Mouse (Mus musculus) CH12.LX (cell line): ENCODE measurements at regions not wholly inside any gene's neighbourhood (a gene's known extent, or its start where the extent isn't known, plus 50 kb on each side); places are given as distances from the start of the nearest gene placed in this dataset.

Source experiments
- CTCF ChIP-seq, 2 experiments: IDR thresholded peaks in 1 of 2; conservative IDR thresholded peaks in 1 of 2; 2 replicates each; pipeline ENCODE4 v1.5.1; 2011 to 2012; ENCODE audit warnings: low read depth in 2 of 2, low read length in 2 of 2, improper control_type of control experiment in 1 of 2, inconsistent platforms in 1 of 2, mild to moderate bottlenecking in 1 of 2, moderate library complexity in 1 of 2
- E2F4 ChIP-seq: IDR thresholded peaks from 2 replicates; pipeline ENCODE4 v1.6.1; 2011; ENCODE audit warnings: low read depth, low read length, improper control_type of control experiment; ENCODE audit not compliant: insufficient replicate concordance
- EP300 ChIP-seq: IDR thresholded peaks from 2 replicates; pipeline ENCODE4 v1.6.1; 2011; ENCODE audit warnings: low read length, improper control_type of control experiment
- MAX ChIP-seq: IDR thresholded peaks from 2 replicates; pipeline ENCODE4 v1.6.1; 2011; ENCODE audit warnings: low read length, improper control_type of control experiment
- POLR2A ChIP-seq: IDR thresholded peaks from 2 replicates; pipeline ENCODE4 v1.6.1; 2011; ENCODE audit warnings: low read depth, mild to moderate bottlenecking, improper control_type of control experiment, low read length
- TCF12 ChIP-seq: IDR thresholded peaks from 2 replicates; pipeline ENCODE4 v1.6.1; 2014; ENCODE audit warnings: low read depth, mild to moderate bottlenecking, inconsistent platforms, low read length, improper control_type of control experiment

DNA sequence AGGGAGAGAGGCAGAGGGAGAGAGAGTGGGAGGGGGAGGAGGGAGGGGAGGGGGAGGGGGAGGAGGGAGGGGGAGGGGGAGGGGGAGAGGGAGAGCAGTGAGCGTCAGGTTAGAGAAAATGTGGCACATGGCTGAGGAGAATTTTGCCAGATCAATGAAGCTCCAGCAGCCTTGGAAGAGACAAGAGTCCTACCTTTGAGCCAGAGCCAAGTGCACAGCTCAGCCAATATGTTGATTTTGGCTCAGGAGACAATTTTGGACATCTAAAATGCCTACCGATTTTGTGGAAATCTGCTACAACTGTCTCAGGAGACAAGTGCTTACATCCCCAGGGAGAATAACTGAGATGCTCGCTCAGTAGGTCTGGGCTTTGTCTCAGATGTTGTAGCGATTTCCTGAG, 184.3 kb downstream of the Stk31 start:
- TF ChIP-seq EP300 = no peak
- no peak for TF ChIP-seq CTCF (conservative IDR thresholded peaks at IDR 0.05 in 1 of 2, IDR thresholded peaks at IDR 0.05 in 1 of 2; ENCODE audit: low read depth in 2 of 2, low read length in 2 of 2)
- no peak for TF ChIP-seq TCF12
- TF ChIP-seq E2F4 = no peak
- no peak for TF ChIP-seq MAX
- TF ChIP-seq POLR2A = no peak
